Mouse (Mus musculus): ENCODE measurements at regions not wholly inside any gene's neighbourhood (a gene's known extent, or its start where the extent isn't known, plus 50 kb on each side); places are given as distances from the start of the nearest gene placed in this dataset.

- TF ChIP-seq CTCF (IDR thresholded peaks at IDR 0.05; ENCODE audit: low read depth) (no peak), EP300 (IDR thresholded peaks at IDR 0.05; ENCODE audit: low read depth) (no peak)
Measured at GRCm38 (mm10) chr3:133605460-133605859, 60.5 kb upstream of the Tet2 start.

Measured in liver, postnatal 0 days (tissue).